Mouse (Mus musculus) mesoderm, embryonic 11.5 days (tissue): ENCODE results near the gene Mindy2.

Experiments
- DNase-seq: peaks from one replicate; pipeline ENCODE4 v3.0.0-alpha.2; 2012; ENCODE audit warnings: low read depth, low spot score

Gene Mindy2

GRCm38 (mm10) chr9:70668048-70668447, 11.1 kb upstream of the Mindy2 start:
- no peak for DNase-seq

- DNase-seq, result no peak
Observed at GRCm38 (mm10) chr9:70666811-70667210, 9.8 kb upstream of the Mindy2 start.

- no peak for DNase-seq
Observed at GRCm38 (mm10) chr9:70665372-70666145, 8.6 kb upstream of the Mindy2 start.

GRCm38 (mm10) chr9:70664847-70665246, 7.9 kb upstream of the Mindy2 start:
- DNase-seq, result no peak

GRCm38 (mm10) chr9:70658266-70658665, 1.3 kb upstream of the Mindy2 start:
- DNase-seq, result no peak

GRCm38 (mm10) chr9:70656130-70657007, 605 bp downstream of the Mindy2 start, which contains the start of gene Gm10642:
Gene Gm10642 (plus strand): TSS chr9:70656251.
- peak; percentile 30 for DNase-seq

- no peak for DNase-seq
Observed at GRCm38 (mm10) chr9:70655764-70656129, 1.2 kb downstream of the Mindy2 start.

GRCm38 (mm10) chr9:70654496-70654895, 2.5 kb downstream of the Mindy2 start:
- DNase-seq, result peak; percentile 11

- DNase-seq, result no peak
Observed at GRCm38 (mm10) chr9:70653875-70654274, 3.1 kb downstream of the Mindy2 start.

- no peak for DNase-seq
Observed at GRCm38 (mm10) chr9:70652221-70652620, 4.8 kb downstream of the Mindy2 start.

GRCm38 (mm10) chr9:70650994-70651393, 6.0 kb downstream of the Mindy2 start:
- no peak for DNase-seq

- no peak for DNase-seq
Observed at GRCm38 (mm10) chr9:70650260-70650659, 6.7 kb downstream of the Mindy2 start.

- no peak for DNase-seq
Observed at GRCm38 (mm10) chr9:70636748-70637147, 20.2 kb downstream of the Mindy2 start.

GRCm38 (mm10) chr9:70631665-70632064, 25.3 kb downstream of the Mindy2 start:
- peak; percentile 15 for DNase-seq

- no peak for DNase-seq
Observed at GRCm38 (mm10) chr9:70629711-70630110, 27.3 kb downstream of the Mindy2 start.

- no peak for DNase-seq
Observed at GRCm38 (mm10) chr9:70611026-70611673, 45.8 kb downstream of the Mindy2 start.

- no peak for DNase-seq
Observed at GRCm38 (mm10) chr9:70602186-70602845, 54.7 kb downstream of the Mindy2 start.

GRCm38 (mm10) chr9:70598271-70598670, 58.7 kb downstream of the Mindy2 start:
- DNase-seq, result no peak

- no peak for DNase-seq
Observed at GRCm38 (mm10) chr9:70591486-70591885, 65.5 kb downstream of the Mindy2 start.

- no peak for DNase-seq
Observed at GRCm38 (mm10) chr9:70590775-70591174, 66.2 kb downstream of the Mindy2 start.

- DNase-seq, result no peak
Observed at GRCm38 (mm10) chr9:70587171-70587570, 69.8 kb downstream of the Mindy2 start.

GRCm38 (mm10) chr9:70585172-70585571, 71.8 kb downstream of the Mindy2 start:
- DNase-seq, result no peak
